Mouse (Mus musculus): ENCODE results near the gene Naa16.

GRCm38 (mm10) chr14:79308364-79308763 is 82.2 kb downstream of the Naa16 start:
- TF ChIP-seq CTCF (IDR thresholded peaks at IDR 0.05; ENCODE audit: borderline replicate concordance, control insufficient read depth, extremely low read depth, insufficient read depth, low read length, poor library complexity) (no peak), POLR2A (IDR thresholded peaks at IDR 0.05; ENCODE audit: control insufficient read depth, extremely low read depth, insufficient read depth, low read length, poor library complexity) (no peak)

Measured in thymus, adult 2 months (tissue).